Mouse (Mus musculus): ENCODE data around the gene Prss45.

GRCm38 (mm10) chr9:110821436-110821835 lies 13.0 kb upstream of the Prss45 start:
- TF ChIP-seq EP300 (IDR thresholded peaks at IDR 0.05; ENCODE audit: low read depth), result no peak
- TF ChIP-seq CTCF (IDR thresholded peaks at IDR 0.05; ENCODE audit: low read depth), result no peak

All from liver, postnatal 0 days (tissue).